Mouse (Mus musculus) lung, postnatal 0 days (tissue): ENCODE measurements around the gene Vps51. TPM values are rescaled to one million over a fixed set of nuclear protein-coding genes. Genes with fewer than 3 reads are reported as not detected.

ENCODE experiments used
- ATAC-seq: fragments of 200-750 bp; cut with Nextera tagmentation; 2 replicates; pipeline ENCODE4 v1.8.0; 2017; ENCODE audit warnings: moderate library complexity
- DNase-seq: peaks from one replicate; pipeline ENCODE4 v3.0.0-alpha.2; 2016; ENCODE audit warnings: low spot score
- H3K27ac ChIP-seq: fragments of 300-500 bp; sonication (generic); 2 replicates; pipeline ENCODE4 v1.5.1; 2014; ENCODE audit warnings: antibody characterized with exemption, mild to moderate bottlenecking, low read length, mixed read lengths
- H3K27me3 ChIP-seq: fragments of 300-500 bp; sonication (generic); replicated peaks from 2 replicates; pipeline ENCODE4 v1.6.1; 2014; ENCODE audit warnings: low read length, mixed read lengths; ENCODE audit not compliant: insufficient read depth
- H3K36me3 ChIP-seq: fragments of 300-500 bp; sonication (generic); 2 replicates; pipeline ENCODE4 v1.6.1; 2014; ENCODE audit warnings: low read length, mixed read lengths; ENCODE audit not compliant: insufficient read depth
- H3K4me1 ChIP-seq: fragments of 300-500 bp; sonication (generic); 2 replicates; pipeline ENCODE4 v1.6.1; 2014; ENCODE audit warnings: antibody characterized with exemption, low read depth, low read length, mixed read lengths; ENCODE audit not compliant: insufficient read depth
- H3K4me2 ChIP-seq: fragments of 300-500 bp; sonication (generic); replicated peaks from 2 replicates; pipeline ENCODE4 v1.6.1; 2014; ENCODE audit warnings: low read depth, mild to moderate bottlenecking, low read length, moderate library complexity, mixed read lengths
- H3K4me3 ChIP-seq: fragments of 300-500 bp; sonication (generic); 2 replicates; pipeline ENCODE4 v1.5.1; 2014; ENCODE audit warnings: low read depth, low read length
- H3K9ac ChIP-seq: fragments of 300-500 bp; sonication (generic); replicated peaks from 2 replicates; pipeline ENCODE4 v1.6.1; 2014; ENCODE audit warnings: low read depth, mild to moderate bottlenecking
- H3K9me3 ChIP-seq: fragments of 300-500 bp; sonication (generic); 2 replicates; pipeline ENCODE4 v1.6.1; 2016; ENCODE audit warnings: low read length, mixed read lengths
- CTCF ChIP-seq: IDR thresholded peaks from 2 replicates; pipeline ENCODE4 v1.5.1; 2016; ENCODE audit warnings: antibody characterized with exemption, mild to moderate bottlenecking
- EP300 ChIP-seq: IDR thresholded peaks from 2 replicates; pipeline ENCODE4 v1.6.1; 2016; ENCODE audit warnings: antibody characterized with exemption, mild to moderate bottlenecking, control low read depth
- WGBS: fragments of 180-500 bp; shearing (Covaris S2); extraction: QIAGEN DNeasy Blood & Tissue Kit; methylation state at CpG from one replicate; pipeline ENCODE4 v1.1.7; 2014; 5-methylcytosine and 5-hydroxymethylcytosine counted together
- polyA plus RNA-seq: library from polyadenylated mRNA; unstranded; fragments of >200 nt; fragmentation: Nextera tagmentation; extraction: Ambion mirVana; gene quantifications from 2 replicates; pipeline ENCODE4 v1.2.1, GENCODE M21; 2015

The Vps51 gene
- 48.7 and 52.7 TPM in 2 replicates for polyA plus RNA-seq

GRCm38 (mm10) chr19:6076564-6077393, at the start of gene Vps51:
Gene Vps51 (minus strand): TSS chr19:6077231.
- ATAC-seq (peak; percentile 93), DNase-seq (peak; percentile 96)
- Histone ChIP-seq H3K4me3 (peak within 1 kb of the TSS; percentile 69), H3K36me3 (peaks cover 16% of the 10 kb centered on the region; the same call in 1 of the 2 replicates), H3K9ac (peak within 1 kb of the TSS; percentile 64), H3K9me3 (no peaks in the 10 kb centered on the region), H3K4me1 (peaks cover 8% of the 10 kb centered on the region; the same call in 1 of the 2 replicates), H3K27ac (peak within 1 kb of the TSS; percentile 81), H3K4me2 (peak within 1 kb of the TSS; percentile 57), H3K27me3 (no peaks in the 10 kb centered on the region)
- TF ChIP-seq EP300 = 0 out of 2 replicates have a peak, but pooled peaks have one; percentile 39
- no peak for TF ChIP-seq CTCF
- WGBS = 1% methylated on average over 33 of the region's 33 CpGs

GRCm38 (mm10) chr19:6126289-6126688, 49.3 kb upstream of the Vps51 start:
- ATAC-seq (no peak), DNase-seq (peak; percentile 56)
- peak; percentile 81 for TF ChIP-seq CTCF
- TF ChIP-seq EP300 = peak; percentile 31; the same call in 1 of the 2 replicates
- H3K27ac ChIP-seq = no peak overlapping the region
- no peaks in the 10 kb centered on the region for H3K4me1 ChIP-seq
- H3K4me3 ChIP-seq = no peak overlapping the region
- H3K9me3 ChIP-seq = no peaks in the 10 kb centered on the region
- no peak overlapping the region for H3K4me2 ChIP-seq
- no peaks in the 10 kb centered on the region for H3K36me3 ChIP-seq
- H3K27me3 ChIP-seq = no peaks in the 10 kb centered on the region
- no peak overlapping the region for H3K9ac ChIP-seq
- WGBS = 27% methylated on average over 4 of the region's 4 CpGs

- Histone ChIP-seq H3K27ac (no peak overlapping the region), H3K36me3 (no peaks in the 10 kb centered on the region), H3K4me2 (no peak overlapping the region), H3K27me3 (no peaks in the 10 kb centered on the region), H3K4me1 (no peaks in the 10 kb centered on the region), H3K9ac (no peak overlapping the region), H3K4me3 (no peak overlapping the region), H3K9me3 (no peaks in the 10 kb centered on the region)
- 58% methylated on average over 2 of the region's 2 CpGs for WGBS
- TF ChIP-seq CTCF (no peak), EP300 (no peak)
- ATAC-seq = no peak
- DNase-seq = no peak
Measured at GRCm38 (mm10) chr19:6124898-6125297, 47.9 kb upstream of the Vps51 start.

GRCm38 (mm10) chr19:6123330-6123729, 46.3 kb upstream of the Vps51 start:
- 70% methylated on average over 8 of the region's 8 CpGs for WGBS
- Histone ChIP-seq H3K4me1 (no peaks in the 10 kb centered on the region), H3K9me3 (no peaks in the 10 kb centered on the region), H3K36me3 (no peaks in the 10 kb centered on the region), H3K27ac (no peak overlapping the region), H3K4me3 (no peak overlapping the region), H3K9ac (no peak overlapping the region), H3K4me2 (no peak overlapping the region), H3K27me3 (no peaks in the 10 kb centered on the region)
- DNase-seq (no peak), ATAC-seq (no peak)
- TF ChIP-seq EP300 = no peak
- TF ChIP-seq CTCF = no peak

GRCm38 (mm10) chr19:6121761-6122160, 44.7 kb upstream of the Vps51 start:
- Histone ChIP-seq H3K27ac (no peak overlapping the region), H3K9me3 (no peaks in the 10 kb centered on the region), H3K9ac (no peak overlapping the region), H3K4me1 (no peaks in the 10 kb centered on the region), H3K36me3 (no peaks in the 10 kb centered on the region), H3K4me2 (no peak overlapping the region), H3K4me3 (no peak overlapping the region), H3K27me3 (no peaks in the 10 kb centered on the region)
- 32% methylated on average over 19 of the region's 19 CpGs for WGBS
- ATAC-seq (no peak), DNase-seq (no peak)
- TF ChIP-seq EP300 = no peak

GRCm38 (mm10) chr19:6118677-6119185, 41.7 kb upstream of the Vps51 start:
- peak overlapping the region; percentile 98 for H3K4me2 ChIP-seq
- DNase-seq (no peak), ATAC-seq (peak; percentile 23; the same call in 1 of the 2 replicates)
- H3K27ac ChIP-seq = peak overlapping the region; percentile 92
- 1% methylated on average over 8 of the region's 8 CpGs for WGBS
- no peaks in the 10 kb centered on the region for H3K9me3 ChIP-seq
- no peaks in the 10 kb centered on the region for H3K36me3 ChIP-seq
- H3K4me1 ChIP-seq = no peaks in the 10 kb centered on the region
- H3K27me3 ChIP-seq = no peaks in the 10 kb centered on the region
- peak overlapping the region; percentile 75 for H3K4me3 ChIP-seq
- TF ChIP-seq CTCF = no peak
- TF ChIP-seq EP300 = 0 out of 2 replicates have a peak, but pooled peaks have one; percentile 24
- H3K9ac ChIP-seq = no peak overlapping the region
